Mouse (Mus musculus) spleen, adult 2 months (tissue): Measurements from ENCODE around the gene Paics. TPM values are rescaled to one million over a fixed set of nuclear protein-coding genes. Genes with fewer than 3 reads are reported as not detected.
A peak's percentile ranks its signal among the peaks of the same experiment; 100 is the strongest.

Experiments
- DNase-seq, 2 experiments: peaks; one replicate each; pipeline versions ENCODE4 v3.0.0 to v3.0.0-alpha.2; 2012 to 2021; ENCODE audit warnings: low spot score in 2 of 2, low read depth in 1 of 2
- H3K27ac ChIP-seq: fragments of 200-500 bp; 2 replicates; pipeline ENCODE4 v1.5.1; 2012; ENCODE audit warnings: low read length, inconsistent platforms; ENCODE audit not compliant: insufficient read depth
- H3K27me3 ChIP-seq: fragments of 200-500 bp; 2 replicates; pipeline ENCODE4 v1.6.1; 2012; ENCODE audit warnings: mild to moderate bottlenecking, moderate library complexity, low read length, inconsistent platforms; ENCODE audit not compliant: control insufficient read depth, insufficient read depth
- H3K36me3 ChIP-seq: fragments of 200-500 bp; 2 replicates; pipeline ENCODE4 v1.6.1; 2012; ENCODE audit warnings: mild to moderate bottlenecking, low read length, inconsistent platforms; ENCODE audit not compliant: control insufficient read depth, insufficient read depth
- H3K4me1 ChIP-seq: fragments of 200-500 bp; 2 replicates; pipeline ENCODE4 v1.6.1; 2011; ENCODE audit warnings: inconsistent platforms; ENCODE audit not compliant: control insufficient read depth, insufficient read depth, insufficient read length
- H3K4me3 ChIP-seq: fragments of 200-500 bp; 2 replicates; pipeline ENCODE4 v1.5.1; 2011; ENCODE audit warnings: mild to moderate bottlenecking, inconsistent platforms; ENCODE audit not compliant: insufficient read depth, insufficient read length; ENCODE audit errors: extremely low read depth
- CTCF ChIP-seq: fragments of 200-500 bp; IDR thresholded peaks from 2 replicates; pipeline ENCODE4 v1.5.1; 2011; ENCODE audit warnings: mild to moderate bottlenecking, inconsistent platforms; ENCODE audit not compliant: insufficient read depth, insufficient read length, insufficient replicate concordance; ENCODE audit errors: extremely low read depth
- POLR2A ChIP-seq: fragments of 200-500 bp; IDR thresholded peaks from 2 replicates; pipeline ENCODE4 v1.6.1; 2011; ENCODE audit warnings: low read depth, low read length, inconsistent platforms
- WGBS: fragments of 180-500 bp; shearing (Covaris S2); methylation state at CpG from one replicate; pipeline ENCODE4 v1.1.7; 2018; 5-methylcytosine and 5-hydroxymethylcytosine counted together
- polyA plus RNA-seq: library from polyadenylated mRNA; depleted of rRNA; stranded (reverse); fragments of >200 nt; gene quantifications from 2 replicates; pipeline ENCODE4 v1.2.3, GENCODE M21; 2012

Gene Paics
- polyA plus RNA-seq, 1 experiment, result 30.0 TPM

GRCm38 (mm10) chr5:76942505-76942904 lies 8.6 kb upstream of the Paics start:
- DNase-seq, result no peak
- Histone ChIP-seq H3K4me3 (no peak overlapping the region), H3K27ac (no peak overlapping the region), H3K36me3 (no peaks in the 10 kb centered on the region), H3K4me1 (no peaks in the 10 kb centered on the region), H3K27me3 (no peaks in the 10 kb centered on the region)
- TF ChIP-seq CTCF (no peak), POLR2A (no peak)
- WGBS, result 92% methylated on average over 4 of the region's 4 CpGs

GRCm38 (mm10) chr5:76944965-76945677 lies 6.0 kb upstream of the Paics start:
- H3K27me3 ChIP-seq, result no peaks in the 10 kb centered on the region
- no peaks in the 10 kb centered on the region for H3K36me3 ChIP-seq
- WGBS, result 80% methylated on average over 6 of the region's 6 CpGs
- TF ChIP-seq CTCF (no peak), POLR2A (no peak)
- H3K4me1 ChIP-seq, result no peaks in the 10 kb centered on the region; the same call in 1 of the 2 replicates
- no peak for DNase-seq
- no peak overlapping the region for H3K4me3 ChIP-seq
- H3K27ac ChIP-seq, result no peak overlapping the region

- H3K27me3 ChIP-seq, result no peaks in the 10 kb centered on the region
- H3K36me3 ChIP-seq, result no peaks in the 10 kb centered on the region
Measured at GRCm38 (mm10) chr5:76945678-76946033, 5.5 kb upstream of the Paics start.

GRCm38 (mm10) chr5:76947142-76947541 lies 4.0 kb upstream of the Paics start:
- no peak overlapping the region for H3K4me3 ChIP-seq
- H3K36me3 ChIP-seq, result no peaks in the 10 kb centered on the region
- no peaks in the 10 kb centered on the region for H3K27me3 ChIP-seq
- WGBS, result 56% methylated on average over 4 of the region's 4 CpGs
- H3K4me1 ChIP-seq, result no peaks in the 10 kb centered on the region; the same call in 1 of the 2 replicates
- H3K27ac ChIP-seq, result no peak overlapping the region
- no peak for DNase-seq
- no peak for TF ChIP-seq CTCF

More at GRCm38 (mm10) chr5:76945678-76946033, 5.5 kb upstream of the Paics start:
- DNase-seq, result no peak
- 84% methylated on average over 2 of the region's 2 CpGs for WGBS
- Histone ChIP-seq H3K4me3 (no peak overlapping the region), H3K27ac (no peak overlapping the region), H3K4me1 (no peaks in the 10 kb centered on the region; the same call in 1 of the 2 replicates)
- no peak for TF ChIP-seq POLR2A
- no peak for TF ChIP-seq CTCF

- H3K27me3 ChIP-seq, result no peaks in the 10 kb centered on the region
- no peak overlapping the region for H3K4me3 ChIP-seq
- TF ChIP-seq CTCF, result no peak
- TF ChIP-seq POLR2A, result no peak
- H3K36me3 ChIP-seq, result no peaks in the 10 kb centered on the region
- no peak for DNase-seq
- no peaks in the 10 kb centered on the region; the same call in 1 of the 2 replicates for H3K4me1 ChIP-seq
- H3K27ac ChIP-seq, result no peak overlapping the region
- WGBS, result 80% methylated on average over 4 of the region's 4 CpGs
Measured at GRCm38 (mm10) chr5:76947758-76948157, 3.3 kb upstream of the Paics start.

GRCm38 (mm10) chr5:76950343-76951105 lies 583 bp upstream of the Paics start:
- 2% methylated on average over 24 of the region's 24 CpGs for WGBS

More at GRCm38 (mm10) chr5:76950343-76951105, 583 bp upstream of the Paics start:
- no peak for TF ChIP-seq POLR2A
- TF ChIP-seq CTCF, result no peak
- Histone ChIP-seq H3K4me1 (peaks cover 2% of the 10 kb centered on the region; the same call in 1 of the 2 replicates), H3K4me3 (peak overlapping the region; percentile 60), H3K36me3 (0 out of 2 replicates have a peak, but pooled peaks cover 2% of the 10 kb centered on the region), H3K27ac (peak overlapping the region; percentile 54), H3K27me3 (no peaks in the 10 kb centered on the region)
- no peak for DNase-seq
